In genomic region chr10:85388071-85388750, GRCm38 (mm10) we compare ENCODE assay signal across 9 mouse cellular contexts. TPM values are rescaled to one million over a fixed set of nuclear protein-coding genes. Genes with fewer than 3 reads are reported as not detected.
DNase-seq lines count a peak whose midpoint lies in the region; ATAC-seq and TF ChIP-seq lines count a peak whose summit lies in the region.
"Had no signal": no experiment of that assay in that cellular context is flagged by ENCODE, and none has a peak within 500 bp of the region (broad histone marks: within the 10 kb centered on the region; RNA-seq: fewer than 3 reads in every experiment).

No protein-coding gene starts in this region.

- H3K36me3 ChIP-seq in ES-Bruce4 (ENCODE audit: control insufficient read depth, insufficient read depth, low read length, poor library complexity, severe bottlenecking): no peaks in the 10 kb centered on the region
- H3K36me3 ChIP-seq in embryonic facial prominence, embryonic 11.5 days (replicated peaks; ENCODE audit: control insufficient read depth, insufficient read depth, low read depth, low read length): no peaks in the 10 kb centered on the region
- no peaks in the 10 kb centered on the region for H3K36me3 ChIP-seq in hindbrain, embryonic 11.5 days (ENCODE audit: control insufficient read depth, insufficient read depth, low read length)
- no peaks in the 10 kb centered on the region for H3K36me3 ChIP-seq in neural tube, embryonic 12.5 days

- no peak for TF ChIP-seq EP300 in ES-Bruce4 (IDR thresholded peaks at IDR 0.05; ENCODE audit: insufficient read depth, low read depth, low read length)

- peak; percentile 2 for DNase-seq in gastrocnemius, adult 18-20 months (ENCODE audit: low spot score)
- no peak for DNase-seq in gastrocnemius, postnatal 25 days
- peak; percentile 38 for DNase-seq in embryonic facial prominence, embryonic 11.5 days (ENCODE audit: low spot score)
- peak; percentile 58 for DNase-seq in hindbrain, embryonic 11.5 days (ENCODE audit: low spot score)
- peak; percentile 3 for DNase-seq in liver
- no peak for DNase-seq in urinary bladder, postnatal 10 days (ENCODE audit: low spot score)

- H3K9me3 ChIP-seq in ES-Bruce4 (replicated peaks; ENCODE audit: control insufficient read depth, insufficient read depth, low read length, poor library complexity, severe bottlenecking): no peaks in the 10 kb centered on the region
- no peaks in the 10 kb centered on the region for H3K9me3 ChIP-seq in embryonic facial prominence, embryonic 11.5 days (replicated peaks; ENCODE audit: control insufficient read depth, low read length)
- no peaks in the 10 kb centered on the region for H3K9me3 ChIP-seq in hindbrain, embryonic 11.5 days (ENCODE audit: control insufficient read depth, low read length)
- no peaks in the 10 kb centered on the region for H3K9me3 ChIP-seq in neural tube, embryonic 12.5 days

- peak overlapping the region; percentile 56 for H3K9ac ChIP-seq in ES-Bruce4 (ENCODE audit: low read depth, poor library complexity, severe bottlenecking)
- peak overlapping the region; percentile 70 for H3K9ac ChIP-seq in embryonic facial prominence, embryonic 11.5 days (replicated peaks; ENCODE audit: low read length)
- H3K9ac ChIP-seq in hindbrain, embryonic 11.5 days (ENCODE audit: low read depth, low read length): peak overlapping the region; percentile 63
- peak overlapping the region; percentile 69 for H3K9ac ChIP-seq in neural tube, embryonic 12.5 days

- no peak for TF ChIP-seq CTCF in ES-Bruce4 (IDR thresholded peaks at IDR 0.05; ENCODE audit: low read depth, low read length)

- TF ChIP-seq POLR2A in ES-Bruce4 (IDR thresholded peaks at IDR 0.05; ENCODE audit: insufficient read depth, low read length): no peak

- peaks cover 2% of the 10 kb centered on the region for H3K4me1 ChIP-seq in ES-Bruce4 (ENCODE audit: control insufficient read depth, insufficient read depth, low read length)
- peaks cover 2% of the 10 kb centered on the region for H3K4me1 ChIP-seq in embryonic facial prominence, embryonic 11.5 days (ENCODE audit: control insufficient read depth, insufficient read depth, low read length)
- peaks cover 3% of the 10 kb centered on the region; the same call in 1 of the 2 replicates for H3K4me1 ChIP-seq in hindbrain, embryonic 11.5 days (replicated peaks; ENCODE audit: control insufficient read depth, insufficient read depth, low read length)
- H3K4me1 ChIP-seq in neural tube, embryonic 12.5 days: peaks cover 28% of the 10 kb centered on the region

- no peak overlapping the region for H3K27ac ChIP-seq in ES-Bruce4 (ENCODE audit: insufficient read depth, low read length)
- no peak overlapping the region for H3K27ac ChIP-seq in embryonic facial prominence, embryonic 11.5 days (replicated peaks; ENCODE audit: low read depth, low read length)
- H3K27ac ChIP-seq in hindbrain, embryonic 11.5 days (ENCODE audit: low read depth, low read length): no peak overlapping the region
- H3K27ac ChIP-seq in neural tube, embryonic 12.5 days: no peak overlapping the region

- no peak for ATAC-seq in embryonic facial prominence, embryonic 11.5 days (replicated peaks; ENCODE audit: insufficient number of reproducible peaks, low FRiP score, low TSS enrichment, low read depth)
- peak; percentile 18; the same call in 1 of the 2 replicates for ATAC-seq in hindbrain, embryonic 11.5 days (ENCODE audit: low FRiP score)
- no peak; the same call in 1 of the 2 replicates for ATAC-seq in neural tube, embryonic 12.5 days (ENCODE audit: low FRiP score, low read depth)

- peak overlapping the region; percentile 69 for H3K4me3 ChIP-seq in ES-Bruce4 (ENCODE audit: low read depth, low read length)
- peak overlapping the region; percentile 62 for H3K4me3 ChIP-seq in embryonic facial prominence, embryonic 11.5 days (ENCODE audit: low read depth, low read length)
- H3K4me3 ChIP-seq in hindbrain, embryonic 11.5 days (ENCODE audit: low read depth, low read length): peak overlapping the region; percentile 49
- peak overlapping the region; percentile 63 for H3K4me3 ChIP-seq in neural tube, embryonic 12.5 days

- WGBS in embryonic facial prominence, embryonic 11.5 days: 2% methylated on average over 45 of the region's 50 CpGs
- under 1% methylated on average over 47 of the region's 50 CpGs for WGBS in hindbrain, embryonic 11.5 days
- WGBS in neural tube, embryonic 12.5 days: 2% methylated on average over 50 of the region's 50 CpGs

- no peaks in the 10 kb centered on the region; the same call in 1 of the 2 replicates for H3K27me3 ChIP-seq in ES-Bruce4 (ENCODE audit: control insufficient read depth, insufficient read depth, low read length, poor library complexity, severe bottlenecking)
- H3K27me3 ChIP-seq in embryonic facial prominence, embryonic 11.5 days (ENCODE audit: control insufficient read depth, insufficient read depth, low read length): no peaks in the 10 kb centered on the region; the same call in 1 of the 2 replicates
- H3K27me3 ChIP-seq in hindbrain, embryonic 11.5 days (ENCODE audit: control insufficient read depth, insufficient read depth, low read length): peaks cover 2% of the 10 kb centered on the region; the same call in 1 of the 2 replicates
- H3K27me3 ChIP-seq in neural tube, embryonic 12.5 days (replicated peaks): peaks cover 15% of the 10 kb centered on the region

- peak overlapping the region; percentile 99 for H3K4me2 ChIP-seq in embryonic facial prominence, embryonic 11.5 days (ENCODE audit: low read depth, low read length)
- peak overlapping the region; percentile 99 for H3K4me2 ChIP-seq in hindbrain, embryonic 11.5 days (replicated peaks; ENCODE audit: low read depth, low read length)
- peak overlapping the region; percentile 100 for H3K4me2 ChIP-seq in neural tube, embryonic 12.5 days (replicated peaks)

RNA-seq across cellular contexts. Expression of gene Btbd11, which starts 1.6 kb away (rescaled TPM):
- under 1 TPM; 0.66 to 0.81 TPM for total RNA-seq in gastrocnemius, adult 18-20 months (2021)
- 1 to 10 TPM in 1 of 2 experiments, under 1 TPM in 1; 0.62 to 1.0 TPM for total RNA-seq in gastrocnemius, postnatal 25 days (2021)
- polyA plus RNA-seq in ES-Bruce4 (2011; ENCODE audit: insufficient read depth, insufficient read length, low read depth, missing spikeins): 4.9 TPM in 2 replicates
- polyA plus RNA-seq in embryonic facial prominence, embryonic 11.5 days (2014; fragmentation: Nextera tagmentation; extraction: Ambion mirVana): 4.4 and 8.1 TPM in 2 replicates
- 8.2 and 8.3 TPM in 2 replicates for polyA plus RNA-seq in hindbrain, embryonic 11.5 days (2014; fragmentation: Nextera tagmentation; extraction: Ambion mirVana)
- 9.8 and 10.8 TPM in 2 replicates for polyA plus RNA-seq in neural tube, embryonic 12.5 days (2016; fragmentation: Nextera tagmentation; extraction: Ambion mirVana)
- total RNA-seq: MEL had no signal

Comparison
In these comparisons a context has a peak if more than half of its experiments do, and no peak if none do; other contexts are left out.
1. DNase-seq: peak in gastrocnemius, adult 18-20 months (single experiment), embryonic facial prominence, embryonic 11.5 days (single experiment), hindbrain, embryonic 11.5 days (single experiment) and liver (single experiment); none in gastrocnemius, postnatal 25 days (single experiment) and urinary bladder, postnatal 10 days (single experiment).
2. Peak in every context shown above with its lines, with median percentiles within 50 percentile points of each other: H3K4me3 ChIP-seq, H3K9ac ChIP-seq and H3K4me2 ChIP-seq.